Mouse (Mus musculus): ENCODE results near the gene Asic3.
"Not testable (repeated sequence)": the region's sequence is repeated elsewhere in the genome, so short reads cannot be mapped to it uniquely, and the experiment has no call there.

Asic3 gene

DNA sequence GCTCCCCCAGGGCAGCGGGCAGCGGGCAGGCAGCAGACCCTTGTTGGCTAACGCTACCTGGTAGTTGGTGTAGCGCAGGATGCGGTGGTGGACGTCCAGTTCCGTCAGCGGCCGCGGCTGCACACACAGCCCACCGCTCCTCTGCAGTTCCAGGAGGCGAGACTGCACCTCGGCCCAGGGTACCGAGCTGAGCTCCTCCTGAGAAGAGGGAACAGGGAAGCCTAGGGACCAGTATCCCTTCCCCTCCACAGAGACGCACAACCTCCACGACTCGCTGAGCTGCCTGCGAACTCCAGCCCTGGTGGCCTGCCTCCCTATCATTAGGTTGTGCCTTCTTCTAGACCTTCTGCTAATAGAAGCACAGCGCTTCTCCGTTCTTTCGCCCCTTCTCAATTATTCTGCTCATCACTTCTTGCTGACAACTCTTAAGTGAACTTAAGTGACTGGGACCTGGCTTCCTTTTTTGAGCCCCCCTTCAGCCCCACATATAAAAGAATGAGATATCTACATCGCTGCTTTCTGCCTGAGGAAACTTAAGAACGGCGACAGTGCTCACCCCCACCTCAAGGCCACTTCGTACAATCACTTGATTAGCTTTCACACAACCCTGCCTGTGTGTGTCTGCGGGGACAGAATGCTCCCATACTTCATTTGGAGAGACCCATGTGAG lies 24.8 kb upstream of the Asic3 start:
- no peak for DNase-seq (ENCODE audit: low read depth)

DNA sequence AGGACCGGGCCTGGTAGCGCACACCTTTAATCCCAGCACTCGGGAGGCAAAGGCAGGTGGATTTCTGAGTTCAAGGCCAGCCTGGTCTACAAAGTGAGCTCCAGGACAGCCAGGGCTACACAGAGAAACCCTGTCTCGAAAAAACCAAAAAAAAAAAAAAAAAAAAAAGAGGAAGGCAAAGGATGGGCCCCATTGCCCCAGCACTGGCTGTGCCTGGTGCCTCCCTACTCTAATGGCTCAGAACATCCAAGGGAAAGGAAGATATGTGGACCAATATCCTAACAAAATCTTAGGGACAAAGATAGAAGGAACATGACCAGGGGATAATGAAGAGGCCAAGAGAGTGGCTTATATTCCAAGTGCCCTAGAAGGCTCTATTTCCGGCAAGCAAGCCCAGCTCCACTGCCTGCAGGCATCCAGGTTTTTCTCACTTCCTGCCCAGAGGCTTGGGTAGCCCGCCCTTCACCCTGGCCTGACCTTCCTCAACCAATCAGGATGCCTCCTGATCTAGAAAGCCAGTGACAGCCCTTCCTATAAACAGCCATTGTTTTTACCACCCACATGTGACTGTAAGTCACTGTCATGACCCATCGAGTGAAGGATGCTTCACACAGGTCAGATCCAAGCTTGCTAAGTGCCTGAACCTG lies 24.1 kb upstream of the Asic3 start:
- DNase-seq (ENCODE audit: low read depth) = no peak

DNA sequence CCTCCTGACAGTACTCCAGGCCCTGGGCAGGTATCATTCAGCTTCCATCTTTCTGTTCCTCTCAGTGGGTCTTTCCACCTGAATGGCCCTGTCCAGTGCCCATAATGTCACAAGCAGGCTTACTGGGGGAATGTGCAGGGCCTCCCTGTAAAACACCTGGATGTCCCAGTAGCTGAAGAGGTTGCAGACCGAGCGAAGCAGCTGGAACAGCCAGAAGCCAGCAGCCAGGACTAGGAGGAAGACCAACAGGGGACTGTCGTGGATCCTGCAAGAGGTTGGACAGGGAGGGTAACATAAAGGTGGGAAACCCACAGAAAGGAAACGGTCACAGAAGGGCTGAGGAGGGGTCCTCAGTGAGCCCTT lies 23.6 kb upstream of the Asic3 start:
- no peak for DNase-seq (ENCODE audit: low read depth)

DNA sequence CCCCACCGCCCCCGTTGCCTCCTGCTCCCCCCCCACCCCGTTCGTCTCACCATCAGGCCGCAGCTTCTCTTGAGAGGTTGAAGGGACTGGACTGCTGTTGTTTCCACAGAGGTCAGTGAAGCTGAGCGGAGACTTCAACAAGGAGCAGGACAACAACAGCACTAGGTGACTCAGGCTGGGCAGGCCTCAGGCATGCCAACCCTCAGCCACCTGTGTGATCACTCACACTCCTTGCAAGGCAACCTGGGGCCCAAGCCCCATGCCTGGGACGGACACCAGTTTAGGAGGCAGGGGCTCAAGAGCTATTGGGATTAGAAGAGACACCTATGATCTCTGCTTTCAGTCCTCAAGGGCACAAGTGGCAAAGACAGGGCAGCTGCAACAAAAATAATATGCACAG lies 21.3 kb upstream of the Asic3 start, which contains the start of gene Atg9b:
Gene Atg9b (minus strand): TSS at position 280 of the 400 bp plus-strand sequence.
- DNase-seq (ENCODE audit: low read depth) = no peak

DNA sequence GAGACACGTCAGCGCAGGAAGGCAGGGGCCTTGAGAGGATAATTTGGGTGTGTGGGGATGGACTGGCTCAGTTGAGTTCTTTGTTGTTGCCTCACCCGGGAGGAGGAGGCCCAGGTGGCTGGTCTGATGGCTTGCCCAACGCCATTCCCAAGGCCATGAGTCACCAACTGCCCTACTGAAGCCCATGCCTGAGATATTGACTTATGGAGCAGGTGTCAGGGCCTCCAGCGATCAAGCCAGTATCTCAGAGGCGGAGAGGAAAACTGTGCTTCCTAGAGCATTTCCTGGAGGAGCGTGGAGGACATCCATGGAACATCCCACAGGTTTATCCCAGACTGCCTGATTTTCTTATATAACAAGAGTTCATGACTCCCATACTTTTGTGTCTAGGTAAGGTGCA lies 20.5 kb upstream of the Asic3 start:
- DNase-seq (ENCODE audit: low read depth) = no peak

DNA sequence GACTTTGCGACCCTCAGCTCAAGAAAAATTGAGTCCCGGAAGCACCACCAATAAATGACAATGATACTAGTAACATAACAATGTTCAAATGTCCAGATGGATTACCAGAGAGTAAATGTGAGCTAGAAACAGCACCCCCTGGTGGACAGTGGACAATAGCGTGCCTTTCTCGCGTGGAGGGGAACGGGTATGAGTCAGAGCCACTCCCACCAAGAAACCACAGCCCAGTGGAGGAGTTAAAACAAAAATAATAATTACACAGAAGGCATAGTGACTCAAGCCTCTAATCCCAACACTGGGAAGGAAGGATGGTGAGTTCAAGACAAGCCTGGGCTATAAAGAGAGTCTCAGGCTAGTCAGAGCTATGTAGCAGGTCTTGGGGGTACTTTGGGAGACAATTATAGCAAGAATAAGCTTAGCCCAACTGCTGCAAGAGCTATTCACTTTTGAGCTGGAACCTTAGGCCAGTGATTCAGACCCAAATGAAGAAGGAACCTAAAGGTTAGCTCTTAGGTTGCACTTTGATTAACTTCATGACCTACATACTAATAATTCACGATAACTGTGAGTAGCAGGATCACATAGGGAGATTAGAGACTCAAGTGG lies 19.7 kb upstream of the Asic3 start, which contains the start of gene Abcb8:
Gene Abcb8 (plus strand): TSS at position 272 of the 606 bp plus-strand sequence.
- peak; percentile 95 for DNase-seq (ENCODE audit: low read depth)

DNA sequence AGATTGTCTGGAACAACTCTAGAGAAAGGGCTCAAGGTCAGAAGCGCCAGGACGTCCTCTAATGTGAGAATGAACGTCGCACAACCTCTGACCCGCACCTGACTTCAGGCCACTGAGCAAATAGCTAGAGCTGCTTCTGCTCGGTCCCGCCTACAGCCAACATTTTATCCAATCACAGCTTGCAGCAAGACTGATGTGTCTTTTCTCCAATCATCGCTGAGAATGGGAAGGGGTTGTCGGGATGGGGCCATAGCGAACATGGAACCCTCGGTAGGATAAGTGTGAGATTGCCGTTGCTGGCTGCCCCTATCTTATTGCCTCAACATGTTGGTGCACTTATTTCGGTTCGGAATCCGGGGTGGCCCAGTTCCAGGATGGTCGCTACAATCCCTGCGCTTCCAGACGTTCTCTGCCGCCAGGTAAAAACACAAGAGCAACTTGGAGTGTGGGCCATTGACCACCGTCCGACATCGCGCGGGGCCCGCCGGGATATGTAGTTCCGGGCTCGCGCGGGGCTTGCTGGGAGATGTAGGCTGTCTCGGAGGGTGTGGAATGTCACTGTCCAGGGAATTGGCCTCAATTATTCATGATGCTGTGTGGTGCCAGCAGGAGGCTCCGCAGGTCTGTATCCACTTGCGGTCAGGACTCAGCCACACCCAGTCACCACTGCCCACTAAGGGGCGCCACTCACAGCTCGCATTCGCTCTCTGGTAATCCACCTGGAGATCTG lies 18.9 kb upstream of the Asic3 start:
- peak; percentile 90 for DNase-seq (ENCODE audit: low read depth)

DNA sequence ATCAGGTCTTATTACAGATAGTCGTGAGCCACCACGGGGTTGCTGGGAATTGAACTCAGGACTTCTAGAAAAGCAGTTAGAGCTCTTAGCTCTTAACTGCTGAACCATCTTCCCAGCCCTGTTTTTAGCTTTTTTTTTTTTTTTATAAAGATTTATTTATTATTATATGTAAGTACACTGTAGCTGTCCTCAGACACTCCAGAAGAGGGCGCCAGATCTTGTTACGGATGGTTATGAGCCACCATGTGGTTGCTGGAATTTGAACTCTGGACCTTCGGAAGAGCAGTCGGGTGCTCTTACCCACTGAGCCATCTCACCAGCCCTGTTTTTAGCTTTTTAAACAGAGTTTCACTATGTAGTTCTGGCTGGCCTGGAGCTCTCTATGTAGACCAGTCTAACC lies 16.9 kb upstream of the Asic3 start:
- DNase-seq (ENCODE audit: low read depth) = not testable (repeated sequence)

DNA sequence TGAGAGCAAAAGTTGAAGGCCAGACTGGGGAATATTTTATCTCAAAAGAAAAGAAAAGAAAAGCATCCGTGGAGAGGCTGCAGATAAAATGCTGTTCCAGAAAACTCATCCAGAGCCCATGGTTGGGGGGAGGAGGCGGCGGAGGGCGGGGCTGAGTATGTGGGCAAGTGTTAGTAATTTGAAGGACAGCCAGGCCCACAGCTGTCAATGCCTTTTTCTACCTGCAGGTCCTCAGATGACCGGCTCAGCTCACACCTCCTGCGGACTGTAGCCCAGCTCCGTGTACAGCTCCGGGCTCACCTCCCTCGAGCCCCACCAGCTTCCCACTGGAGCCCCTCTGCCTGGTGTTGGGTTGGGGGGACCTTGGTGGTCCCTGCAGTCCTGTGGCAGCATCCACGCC lies 13.5 kb upstream of the Asic3 start:
- DNase-seq (ENCODE audit: low read depth) = no peak

DNA sequence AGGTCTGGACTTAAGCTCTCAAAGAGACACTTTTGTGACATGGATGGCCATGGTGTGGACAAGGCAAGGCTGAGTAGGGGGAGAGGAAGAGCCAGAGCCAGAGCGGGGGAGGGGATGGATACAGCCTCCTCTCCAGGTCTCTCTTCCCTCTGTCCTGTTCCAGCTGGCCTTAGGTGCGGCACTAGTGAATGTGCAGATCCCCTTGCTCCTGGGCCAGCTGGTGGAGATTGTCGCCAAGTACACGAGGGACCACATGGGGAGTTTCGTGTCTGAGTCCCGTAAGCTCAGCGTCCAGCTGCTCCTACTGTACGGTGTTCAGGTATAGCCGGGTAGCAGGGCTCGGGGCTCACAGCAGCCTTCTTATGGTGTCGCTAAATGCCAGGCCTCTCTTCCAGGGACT lies 12.8 kb upstream of the Asic3 start:
- DNase-seq (ENCODE audit: low read depth) = no peak

DNA sequence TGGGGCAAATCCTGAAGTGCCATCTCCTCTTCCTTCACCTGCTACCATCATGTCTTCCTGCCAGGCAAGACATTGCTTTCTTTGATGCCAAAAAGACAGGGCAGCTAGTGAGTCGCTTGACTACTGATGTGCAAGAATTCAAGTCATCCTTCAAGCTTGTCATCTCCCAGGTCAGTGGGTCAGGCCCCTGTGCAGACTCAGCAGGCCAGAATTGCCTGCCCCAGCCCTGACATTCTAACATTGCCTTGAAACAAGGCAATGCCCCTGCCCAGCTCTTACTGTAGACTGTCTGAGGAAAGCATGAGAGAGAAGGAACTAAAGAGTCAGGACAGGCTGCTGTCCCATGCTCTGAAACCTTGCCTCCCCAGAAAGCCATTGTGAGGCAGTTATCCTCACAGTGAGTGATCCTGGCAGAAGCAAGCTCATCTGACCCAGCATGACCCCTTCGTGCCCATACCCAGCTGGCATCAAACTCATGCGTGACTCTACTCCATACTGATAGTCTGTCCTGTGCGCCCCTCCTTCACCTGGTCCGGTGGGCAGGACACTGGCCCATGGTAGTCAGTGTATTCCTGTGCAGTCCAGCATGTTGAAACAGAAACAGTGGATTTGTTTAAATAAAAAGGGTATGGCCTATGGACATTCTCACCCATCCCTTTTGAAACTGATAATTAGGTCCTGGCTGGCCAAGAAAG lies 12.1 kb upstream of the Asic3 start:
- DNase-seq (ENCODE audit: low read depth) = no peak

DNA sequence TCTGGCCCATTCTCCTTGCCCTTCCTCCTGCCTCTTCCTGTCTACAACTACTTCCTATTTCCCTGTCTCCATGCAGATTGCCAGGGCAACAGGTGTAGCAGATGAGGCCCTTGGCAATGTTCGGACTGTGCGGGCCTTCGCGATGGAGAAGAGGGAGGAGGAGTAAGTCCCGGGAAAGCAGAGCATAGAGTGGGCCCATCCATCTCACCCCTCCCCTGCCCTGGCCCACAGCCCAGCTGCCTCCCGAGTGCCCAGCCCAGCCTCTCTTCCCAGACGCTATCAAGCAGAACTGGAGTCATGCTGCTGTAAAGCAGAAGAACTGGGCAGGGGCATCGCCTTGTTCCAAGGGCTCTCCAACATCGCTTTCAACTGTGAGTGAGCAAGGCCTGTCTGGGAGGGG lies 11.2 kb upstream of the Asic3 start:
- no peak for DNase-seq (ENCODE audit: low read depth)

DNA sequence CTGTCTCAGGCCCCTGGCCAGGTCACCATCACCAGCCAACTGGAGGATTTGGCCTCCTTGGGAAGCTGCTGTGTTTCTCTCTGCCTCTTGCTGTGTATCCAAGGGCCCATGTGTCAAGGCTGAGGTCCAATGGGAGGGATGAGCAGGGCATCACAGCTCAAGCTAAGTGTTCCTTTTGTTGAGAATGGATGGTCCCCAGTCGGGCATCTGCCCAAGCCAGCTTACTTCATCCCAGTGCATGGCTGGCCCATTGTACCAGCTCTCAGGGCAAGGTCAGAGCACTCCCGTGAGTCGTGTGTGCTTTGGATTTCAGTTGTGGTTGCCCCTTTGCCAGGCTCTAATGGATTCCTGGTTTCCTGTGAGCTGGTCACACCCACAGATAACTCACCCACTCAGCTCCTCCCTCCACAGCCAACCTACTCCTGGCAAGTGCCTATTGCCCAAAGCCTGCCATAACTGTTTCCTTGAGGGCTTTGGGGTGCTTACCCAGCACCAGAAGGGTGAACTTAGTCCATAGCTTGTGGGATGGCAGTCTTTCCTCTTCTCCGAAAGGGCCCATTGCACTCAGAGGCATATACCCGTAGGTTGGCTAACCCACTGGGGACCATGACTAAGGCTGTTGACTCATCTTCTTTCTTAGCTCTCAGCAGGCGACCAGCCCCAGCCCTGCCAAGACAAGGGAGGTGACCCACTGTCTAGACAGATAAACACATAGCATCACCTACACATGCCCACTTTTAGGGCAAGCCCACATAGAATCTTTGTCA lies 8.4 kb upstream of the Asic3 start:
- DNase-seq (ENCODE audit: low read depth) = no peak

DNA sequence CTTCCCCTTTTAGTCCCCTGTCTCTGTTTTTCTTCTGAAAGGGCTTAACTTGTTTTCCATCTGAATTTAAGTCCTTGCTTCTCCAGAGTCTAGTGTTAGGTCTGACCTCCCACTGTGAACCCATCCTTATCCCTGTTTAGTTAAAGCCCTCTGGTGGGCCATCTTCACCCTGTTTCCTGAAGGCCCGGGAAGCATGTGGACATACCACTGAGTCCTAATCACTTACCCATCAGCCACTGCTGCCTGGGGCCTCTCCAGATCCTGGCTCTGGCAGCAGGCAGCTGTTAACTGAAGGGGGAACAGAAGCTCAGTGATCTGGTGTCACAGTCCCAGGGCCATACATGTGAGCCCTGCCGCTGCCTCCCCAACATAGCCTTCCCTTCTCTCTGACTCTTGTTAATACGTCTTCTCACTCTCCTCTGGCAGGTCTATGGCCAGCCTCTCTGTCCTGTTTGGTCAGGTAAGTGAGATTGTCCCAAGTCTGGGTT lies 7.8 kb upstream of the Asic3 start:
- DNase-seq (ENCODE audit: low read depth) = no peak

DNA sequence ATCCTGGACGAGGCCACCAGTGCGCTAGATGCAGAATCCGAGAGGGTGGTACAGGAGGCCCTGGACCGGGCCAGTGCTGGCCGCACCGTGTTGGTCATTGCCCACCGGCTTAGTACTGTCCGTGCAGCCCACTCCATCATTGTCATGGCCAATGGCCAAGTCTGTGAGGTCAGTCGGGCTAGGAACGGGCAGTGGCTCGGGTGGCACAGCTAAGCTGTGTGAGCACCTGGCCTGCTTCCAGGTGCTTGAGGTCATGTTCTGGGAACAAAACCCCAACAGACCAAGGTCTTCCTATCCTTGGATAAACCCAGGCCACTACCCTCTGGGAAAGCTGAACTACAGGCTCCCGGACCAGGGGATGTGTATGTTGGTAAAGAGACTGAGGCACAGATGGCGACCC lies 4.5 kb upstream of the Asic3 start:
- DNase-seq (ENCODE audit: low read depth) = no peak

DNA sequence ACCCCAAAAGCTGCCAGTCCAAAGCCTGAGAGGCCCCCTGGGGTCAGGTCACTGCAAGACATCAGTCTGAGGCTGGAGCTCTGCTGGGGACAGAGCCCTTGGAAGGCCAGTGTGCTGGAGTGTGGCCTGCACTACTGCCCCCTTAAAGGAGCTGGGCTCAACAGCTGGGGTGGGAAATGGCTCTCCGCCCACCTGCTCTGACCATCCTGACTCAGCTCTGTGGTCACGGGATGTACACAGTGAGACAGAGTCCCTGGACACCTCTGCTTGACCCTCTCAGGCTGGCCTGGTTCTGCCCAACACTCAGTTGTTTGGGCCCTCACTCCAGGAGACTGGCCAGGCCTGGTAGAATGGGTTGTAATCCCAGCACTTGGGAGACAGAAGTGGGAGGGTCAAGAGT lies 3.7 kb upstream of the Asic3 start:
- no peak for DNase-seq (ENCODE audit: low read depth)

DNA sequence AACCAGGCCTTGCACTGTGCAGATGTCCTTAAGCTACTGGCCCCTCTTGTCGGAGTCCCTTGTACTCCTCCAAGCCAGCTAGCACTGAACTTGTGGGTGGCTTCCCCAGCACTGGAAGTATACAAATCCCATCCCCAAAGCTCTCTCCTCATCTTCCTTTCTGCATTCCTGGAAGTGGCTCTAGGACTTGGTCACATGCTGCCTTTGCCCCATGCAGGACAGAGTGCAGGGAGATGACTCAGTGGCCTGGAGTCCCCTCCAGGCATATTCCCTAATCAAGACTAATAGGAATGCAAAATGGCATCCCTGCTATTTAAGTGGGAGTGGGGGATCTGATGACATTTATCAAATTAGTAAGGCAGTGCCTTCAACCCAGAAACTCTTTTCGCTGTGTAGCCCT lies 1.1 kb upstream of the Asic3 start:
- no peak for DNase-seq (ENCODE audit: low read depth)

DNA sequence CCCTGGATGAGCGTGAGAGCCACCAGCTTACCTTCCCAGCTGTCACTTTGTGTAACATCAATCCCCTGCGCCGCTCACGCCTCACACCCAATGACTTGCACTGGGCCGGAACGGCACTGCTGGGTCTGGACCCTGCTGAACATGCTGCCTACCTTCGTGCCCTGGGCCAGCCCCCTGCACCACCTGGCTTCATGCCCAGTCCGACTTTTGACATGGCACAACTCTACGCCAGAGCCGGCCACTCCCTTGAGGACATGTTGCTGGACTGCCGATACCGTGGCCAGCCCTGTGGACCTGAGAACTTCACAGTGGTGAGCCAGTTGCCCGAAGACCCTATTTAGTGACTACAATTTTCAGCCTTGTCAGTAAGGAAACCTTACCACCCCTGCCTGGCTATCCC lies 746 bp downstream of the Asic3 start:
- no peak for DNase-seq (ENCODE audit: low read depth)

DNA sequence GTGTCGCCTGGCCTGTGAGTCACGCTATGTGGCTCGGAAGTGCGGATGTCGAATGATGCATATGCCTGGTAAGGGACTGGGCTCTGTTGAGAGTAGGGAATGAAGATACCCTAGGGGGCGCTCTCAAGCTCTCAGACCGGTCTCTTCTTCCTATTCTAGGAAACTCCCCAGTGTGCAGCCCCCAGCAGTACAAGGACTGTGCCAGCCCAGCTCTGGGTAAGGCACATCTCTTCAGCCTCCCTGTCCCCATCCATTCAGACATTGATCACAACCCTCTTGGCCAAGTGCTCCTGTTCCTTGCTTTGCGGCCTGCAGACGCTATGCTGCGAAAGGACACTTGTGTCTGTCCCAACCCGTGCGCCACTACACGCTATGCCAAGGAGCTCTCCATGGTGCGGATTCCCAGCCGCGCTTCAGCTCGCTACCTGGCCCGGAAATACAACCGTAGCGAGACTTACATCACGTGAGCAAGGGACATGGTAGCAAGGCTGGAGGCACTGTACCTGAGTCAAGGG lies 3.1 kb downstream of the Asic3 start:
- peak; percentile 73 for DNase-seq (ENCODE audit: low read depth)

DNA sequence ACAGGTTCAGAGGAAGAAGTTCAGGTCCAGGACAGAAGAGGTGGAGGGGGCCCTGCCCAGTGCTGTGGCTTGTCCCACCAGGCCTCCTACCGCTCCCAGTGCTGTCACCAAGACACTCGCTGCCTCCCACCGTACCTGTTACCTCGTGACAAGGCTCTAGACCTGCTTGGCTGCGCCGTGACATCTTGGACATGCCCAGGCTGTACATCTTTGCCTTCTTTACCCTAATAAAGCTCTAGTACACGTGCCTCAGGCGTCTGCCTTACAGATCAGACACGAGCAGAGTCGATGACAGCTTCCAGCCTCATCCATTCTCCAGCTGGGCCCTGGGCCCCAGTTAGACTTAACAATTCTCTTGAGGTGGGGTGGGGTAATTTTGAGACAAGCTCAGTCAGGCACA lies 4.4 kb downstream of the Asic3 start:
- DNase-seq (ENCODE audit: low read depth) = no peak

DNA sequence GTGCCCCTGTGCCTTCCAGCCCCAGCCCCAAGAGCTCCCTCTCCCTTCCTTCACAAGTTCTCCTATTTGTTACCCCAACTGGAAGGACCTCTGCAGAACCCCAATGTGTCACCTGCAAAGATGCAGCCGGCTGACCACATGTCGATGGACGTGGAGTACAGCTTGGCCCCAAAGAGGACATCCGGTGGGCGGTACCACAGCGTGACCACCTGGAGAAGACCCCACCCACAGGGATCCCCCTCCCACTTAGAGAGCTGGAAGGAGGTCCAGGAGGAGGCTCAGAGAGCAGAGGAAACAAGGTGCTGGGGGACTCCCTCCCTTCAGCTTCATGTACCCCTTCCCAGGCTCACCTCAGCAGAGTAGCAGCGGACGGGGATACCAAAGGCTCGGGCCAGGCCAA lies 7.2 kb downstream of the Asic3 start:
- no peak for DNase-seq (ENCODE audit: low read depth)
